Mouse (Mus musculus) stomach, postnatal 0 days (tissue): ENCODE measurements at regions not wholly inside any gene's neighbourhood (a gene's known extent, or its start where the extent isn't known, plus 50 kb on each side); places are given as distances from the start of the nearest gene placed in this dataset.

ENCODE experiments used
- ATAC-seq: fragments of 200-750 bp; cut with Nextera tagmentation; 2 replicates; pipeline ENCODE4 v1.8.0; 2017; ENCODE audit not compliant: low FRiP score, low TSS enrichment
- DNase-seq: peaks from one replicate; pipeline ENCODE4 v3.0.0-alpha.2; 2016; ENCODE audit warnings: low spot score
- H3K27ac ChIP-seq: fragments of 300-500 bp; sonication (generic); replicated peaks from 2 replicates; pipeline ENCODE4 v1.5.1; 2014; ENCODE audit warnings: mild to moderate bottlenecking, control low read depth
- H3K27me3 ChIP-seq: fragments of 300-500 bp; sonication (generic); 2 replicates; pipeline ENCODE4 v1.6.1; 2014; ENCODE audit warnings: low read length; ENCODE audit not compliant: control insufficient read depth, insufficient read depth
- H3K36me3 ChIP-seq: fragments of 300-500 bp; sonication (generic); 2 replicates; pipeline ENCODE4 v1.6.1; 2014; ENCODE audit warnings: low read length, mixed read lengths; ENCODE audit not compliant: control insufficient read depth, insufficient read depth
- H3K4me1 ChIP-seq: fragments of 300-500 bp; sonication (generic); replicated peaks from 2 replicates; pipeline ENCODE4 v1.6.1; 2014; ENCODE audit warnings: antibody characterized with exemption; ENCODE audit not compliant: control insufficient read depth, insufficient read depth
- H3K4me2 ChIP-seq: fragments of 300-500 bp; sonication (generic); replicated peaks from 2 replicates; pipeline ENCODE4 v1.6.1; 2014; ENCODE audit warnings: low read depth, mild to moderate bottlenecking, control low read depth, moderate library complexity
- H3K4me3 ChIP-seq: fragments of 300-500 bp; sonication (generic); 2 replicates; pipeline ENCODE4 v1.5.1; 2014; ENCODE audit warnings: low read depth, low read length, control low read depth
- H3K9ac ChIP-seq: fragments of 300-500 bp; sonication (generic); 2 replicates; pipeline ENCODE4 v1.6.1; 2014; ENCODE audit warnings: mild to moderate bottlenecking, low read length, control low read depth, mixed read lengths
- H3K9me3 ChIP-seq: fragments of 300-500 bp; sonication (generic); 2 replicates; pipeline ENCODE4 v1.6.1; 2016; ENCODE audit warnings: low read length; ENCODE audit not compliant: control insufficient read depth
- CTCF ChIP-seq: IDR thresholded peaks from 2 replicates; pipeline ENCODE4 v1.5.1; 2016; ENCODE audit warnings: antibody characterized with exemption, low read depth, mild to moderate bottlenecking, moderate library complexity
- EP300 ChIP-seq: optimal IDR thresholded peaks from 2 replicates; pipeline ENCODE3; 2016; ENCODE audit warnings: antibody characterized with exemption
- WGBS: fragments of 180-500 bp; shearing (Covaris S2); extraction: QIAGEN DNeasy Blood & Tissue Kit; methylation state at CpG from one replicate; pipeline ENCODE4 v1.1.7; 2014; 5-methylcytosine and 5-hydroxymethylcytosine counted together

DNA sequence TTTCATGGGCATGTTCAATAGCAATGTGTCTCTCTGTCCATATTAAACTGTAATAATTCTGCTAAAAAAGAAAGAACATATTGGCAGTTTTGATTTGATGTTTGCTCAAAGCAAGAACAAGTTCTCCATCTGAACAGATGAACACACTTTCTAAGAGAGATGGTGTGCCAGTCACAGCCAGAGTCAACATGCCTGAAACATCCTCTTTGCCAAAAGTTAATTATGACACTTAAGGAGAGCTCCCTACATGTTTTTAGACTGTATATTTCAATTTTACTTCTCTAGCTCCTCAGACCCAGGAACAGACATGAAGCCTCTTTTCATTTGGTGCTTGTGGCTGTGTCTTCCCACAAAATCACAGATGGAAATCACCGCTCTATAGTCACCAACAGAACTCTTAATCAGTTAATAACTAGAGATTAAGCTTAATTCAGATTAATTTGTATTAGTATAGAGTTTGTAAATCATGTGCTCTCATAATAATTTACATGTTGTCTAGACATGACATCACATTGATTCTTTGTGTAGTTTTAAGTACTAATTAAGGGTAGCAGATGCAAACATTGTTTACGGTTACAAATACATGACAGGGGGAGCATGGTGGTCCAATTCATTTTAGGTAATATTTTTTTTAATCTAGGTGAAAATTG is 267.1 kb downstream of the Anxa1 start:
- no peak for ATAC-seq
- H3K9me3 ChIP-seq = no peaks in the 10 kb centered on the region
- H3K27me3 ChIP-seq = no peaks in the 10 kb centered on the region
- WGBS = 85% methylated on average over 2 of the region's 2 CpGs
- H3K36me3 ChIP-seq = no peaks in the 10 kb centered on the region
- H3K9ac ChIP-seq = no peak overlapping the region
- H3K4me2 ChIP-seq = no peak overlapping the region
- TF ChIP-seq EP300 (no peak), CTCF (no peak)
- H3K4me1 ChIP-seq = no peaks in the 10 kb centered on the region
- no peak for DNase-seq
- no peak overlapping the region for H3K27ac ChIP-seq
- H3K4me3 ChIP-seq = no peak overlapping the region

DNA sequence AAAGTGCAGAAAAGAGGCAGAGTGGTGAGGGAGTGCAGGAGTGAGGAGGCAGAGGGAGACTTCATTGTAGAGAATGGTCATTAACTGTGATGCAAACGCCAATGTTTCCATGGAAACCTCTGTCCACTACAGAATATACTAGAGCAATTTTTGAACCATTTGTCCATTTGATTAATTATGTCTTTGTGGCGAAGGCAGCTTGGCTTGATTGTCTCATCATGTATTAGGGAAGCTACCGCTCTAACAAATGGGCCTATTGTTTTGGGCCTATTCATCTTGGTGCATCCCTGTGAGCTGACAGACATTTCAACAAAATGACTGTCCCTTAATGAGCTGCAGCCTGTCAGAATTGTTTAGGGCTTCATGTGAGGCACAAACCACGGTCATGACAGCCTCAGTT is 268.3 kb downstream of the Anxa1 start:
- Histone ChIP-seq H3K4me3 (no peak overlapping the region), H3K9ac (no peak overlapping the region), H3K27ac (no peak overlapping the region), H3K36me3 (no peaks in the 10 kb centered on the region), H3K4me2 (no peak overlapping the region), H3K4me1 (no peaks in the 10 kb centered on the region), H3K27me3 (no peaks in the 10 kb centered on the region), H3K9me3 (no peaks in the 10 kb centered on the region)
- DNase-seq (no peak), ATAC-seq (no peak)
- TF ChIP-seq CTCF (no peak), EP300 (no peak)
- WGBS = 44% methylated on average over 4 of the region's 4 CpGs

DNA sequence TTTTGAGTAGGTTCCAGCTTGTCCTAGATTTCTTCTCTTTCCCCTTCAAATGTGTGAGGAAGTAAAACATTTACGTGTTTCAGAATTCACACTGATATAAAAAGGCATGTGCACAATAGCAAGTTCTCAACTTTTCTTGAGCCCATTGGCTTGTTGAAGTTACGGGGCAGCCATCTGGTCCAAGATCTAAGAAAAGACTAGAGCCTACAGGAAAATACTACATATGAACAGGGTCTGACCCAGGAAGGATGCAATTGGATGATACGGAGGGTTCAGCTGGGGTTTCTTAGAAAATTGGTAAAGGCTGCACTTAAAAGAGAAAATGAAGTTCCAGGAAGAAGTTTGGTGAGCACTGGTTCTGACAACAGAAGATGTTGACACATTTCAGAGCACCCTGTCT is 276.5 kb downstream of the Anxa1 start:
- no peak for ATAC-seq
- Histone ChIP-seq H3K27ac (no peak overlapping the region), H3K27me3 (no peaks in the 10 kb centered on the region), H3K9me3 (no peaks in the 10 kb centered on the region), H3K4me1 (no peaks in the 10 kb centered on the region), H3K4me2 (no peak overlapping the region), H3K9ac (no peak overlapping the region), H3K36me3 (no peaks in the 10 kb centered on the region), H3K4me3 (no peak overlapping the region)
- DNase-seq = no peak
- 87% methylated on average over 3 of the region's 3 CpGs for WGBS
- TF ChIP-seq EP300 (no peak), CTCF (no peak)
